Mouse (Mus musculus) C2C12 (cell line): ENCODE measurements around the gene Gm20388.

Experiments used
- CTCF ChIP-seq: IDR thresholded peaks from one replicate; pipeline ENCODE4 v1.5.1; 2011; ENCODE audit not compliant: control insufficient read depth, insufficient read depth, insufficient read length
- FOSL1 ChIP-seq: IDR thresholded peaks from one replicate; pipeline ENCODE4 v1.8.0; 2011; ENCODE audit warnings: mild to moderate bottlenecking, low read length; ENCODE audit not compliant: poor library complexity, insufficient read depth, severe bottlenecking
- MAX ChIP-seq: IDR thresholded peaks from one replicate; pipeline ENCODE4 v1.6.1; 2011; ENCODE audit warnings: mild to moderate bottlenecking, control low read depth
- MYOG ChIP-seq: IDR thresholded peaks from one replicate; pipeline ENCODE4 v1.6.1; 2011; ENCODE audit not compliant: control insufficient read depth, insufficient read length; ENCODE audit errors: extremely low read depth
- USF1 ChIP-seq: IDR thresholded peaks from one replicate; pipeline ENCODE4 v1.6.1; 2011; ENCODE audit warnings: low read depth, mild to moderate bottlenecking, control low read depth, moderate library complexity

DNA sequence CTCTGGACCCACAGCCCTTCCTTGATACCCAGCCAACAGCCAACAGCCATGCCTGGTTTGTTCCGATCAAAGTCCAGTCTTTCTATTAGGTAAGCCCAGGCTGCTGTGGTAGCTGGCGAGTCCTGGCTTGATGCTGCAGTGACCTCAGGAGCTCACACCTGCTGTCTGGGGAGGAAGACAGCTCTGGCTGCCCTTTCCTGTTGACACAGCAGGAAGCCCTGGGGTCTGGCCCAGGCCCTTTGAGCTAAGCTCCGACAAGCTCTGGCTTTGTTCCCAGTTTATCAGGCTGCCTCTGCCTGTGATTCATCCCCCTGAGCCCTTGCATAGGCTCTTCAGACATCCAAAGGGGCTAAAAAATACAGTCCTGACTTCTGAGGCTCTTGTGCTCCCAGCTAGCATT, 25.0 kb upstream of the Gm20388 start:
- TF ChIP-seq MYOG = no peak
- no peak for TF ChIP-seq CTCF
- TF ChIP-seq FOSL1 = no peak
- no peak for TF ChIP-seq USF1
- no peak for TF ChIP-seq MAX
